In genomic region chr2:59612733-59613473, GRCm38 (mm10) we compare ENCODE assay signal across 8 mouse cellular contexts. TPM values are rescaled to one million over a fixed set of nuclear protein-coding genes. Genes with fewer than 3 reads are reported as not detected.
DNase-seq lines count a peak whose midpoint lies in the region; ATAC-seq and TF ChIP-seq lines count a peak whose summit lies in the region.

No protein-coding gene starts in this region.

- H3K27ac ChIP-seq in embryonic facial prominence, embryonic 11.5 days (replicated peaks; ENCODE audit: low read depth, low read length) = peak overlapping the region; percentile 97
- peak overlapping the region; percentile 95 for H3K27ac ChIP-seq in stomach, postnatal 0 days (replicated peaks)

- peak; percentile 31 for ATAC-seq in CD4-positive, CD25-positive, alpha-beta regulatory T cell, adult 4 months
- no peak for ATAC-seq in embryonic facial prominence, embryonic 11.5 days (replicated peaks; ENCODE audit: insufficient number of reproducible peaks, low FRiP score, low TSS enrichment, low read depth)
- ATAC-seq in megakaryocyte, adult 5-6 weeks (ENCODE audit: poor library complexity, severe bottlenecking) = peak; percentile 34; the same call in 1 of the 2 replicates
- peak; percentile 13; the same call in 1 of the 2 replicates for ATAC-seq in stomach, postnatal 0 days (ENCODE audit: low FRiP score, low TSS enrichment)

- H3K9me3 ChIP-seq in embryonic facial prominence, embryonic 11.5 days (replicated peaks; ENCODE audit: control insufficient read depth, low read length) = no peaks in the 10 kb centered on the region
- H3K9me3 ChIP-seq in stomach, postnatal 0 days (ENCODE audit: control insufficient read depth, low read length) = no peaks in the 10 kb centered on the region

- H3K36me3 ChIP-seq in embryonic facial prominence, embryonic 11.5 days (replicated peaks; ENCODE audit: control insufficient read depth, insufficient read depth, low read depth, low read length) = no peaks in the 10 kb centered on the region
- no peaks in the 10 kb centered on the region for H3K36me3 ChIP-seq in stomach, postnatal 0 days (ENCODE audit: control insufficient read depth, insufficient read depth, low read length)

- H3K4me2 ChIP-seq in embryonic facial prominence, embryonic 11.5 days (ENCODE audit: low read depth, low read length) = peak overlapping the region; percentile 90
- peak overlapping the region; percentile 90 for H3K4me2 ChIP-seq in stomach, postnatal 0 days (replicated peaks; ENCODE audit: low read depth)

- intact Hi-C loops in heart, postnatal 25 days (cut with DNase I) = loop anchor here (2.0 to 5.0 kb wide), 3 partner anchors 34 to 132 kb away; no protein-coding TSS in a partner anchor

- 0 out of 2 replicates have a peak, but pooled peaks have one; percentile 7 for TF ChIP-seq CTCF in stomach, postnatal 0 days (IDR thresholded peaks at IDR 0.05; ENCODE audit: low read depth)

- H3K9ac ChIP-seq in embryonic facial prominence, embryonic 11.5 days (replicated peaks; ENCODE audit: low read length) = peak overlapping the region; percentile 95
- H3K9ac ChIP-seq in stomach, postnatal 0 days (ENCODE audit: low read length) = peak overlapping the region; percentile 96

- under 1% methylated on average over 33 of the region's 33 CpGs for WGBS in embryonic facial prominence, embryonic 11.5 days
- under 1% methylated on average over 33 of the region's 33 CpGs for WGBS in stomach, postnatal 0 days

- TF ChIP-seq EP300 in stomach, postnatal 0 days (optimal IDR thresholded peaks at IDR 0.05) = no peak

- peaks cover 3% of the 10 kb centered on the region; the same call in 1 of the 2 replicates for H3K4me1 ChIP-seq in embryonic facial prominence, embryonic 11.5 days (ENCODE audit: control insufficient read depth, insufficient read depth, low read length)
- peaks cover 4% of the 10 kb centered on the region for H3K4me1 ChIP-seq in stomach, postnatal 0 days (replicated peaks; ENCODE audit: control insufficient read depth, insufficient read depth)

- peak; percentile 34 for DNase-seq in ZHBTc4 (ENCODE audit: low read depth, low spot score)
- peak; percentile 50 for DNase-seq in embryonic facial prominence, embryonic 11.5 days (ENCODE audit: low spot score)
- peak; percentile 19 for DNase-seq in heart, postnatal 25 days (ENCODE audit: low spot score)
- peak; percentile 61 to 72 for DNase-seq in kidney, postnatal 4 days
- DNase-seq in stomach, postnatal 0 days (ENCODE audit: low spot score) = peak; percentile 65
- no peak for DNase-seq in layer of hippocampus, postnatal 25 days (ENCODE audit: extremely low spot score in 1 of 2, low spot score in 1 of 2)

- peak overlapping the region; percentile 96 for H3K4me3 ChIP-seq in embryonic facial prominence, embryonic 11.5 days (ENCODE audit: low read depth, low read length)
- peak overlapping the region; percentile 95 for H3K4me3 ChIP-seq in stomach, postnatal 0 days (ENCODE audit: low read depth, low read length)

- H3K27me3 ChIP-seq in embryonic facial prominence, embryonic 11.5 days (ENCODE audit: control insufficient read depth, insufficient read depth, low read length) = no peaks in the 10 kb centered on the region
- no peaks in the 10 kb centered on the region for H3K27me3 ChIP-seq in stomach, postnatal 0 days (ENCODE audit: control insufficient read depth, insufficient read depth, low read length)

RNA-seq across cellular contexts. Expression of gene Tanc1, which starts 1.1 kb away (rescaled TPM):
- polyA plus RNA-seq in CD4-positive, CD25-positive, alpha-beta regulatory T cell, adult 4 months (2017; shearing (Covaris generic)) = 10 to 100 TPM; 13.7 to 15.2 TPM
- polyA plus RNA-seq in embryonic facial prominence, embryonic 11.5 days (2014; fragmentation: Nextera tagmentation; extraction: Ambion mirVana) = 20.6 and 22.7 TPM in 2 replicates
- total RNA-seq in heart, postnatal 25 days (2021) = 10 to 100 TPM; 27.1 to 29.3 TPM
- total RNA-seq in megakaryocyte, adult 5-6 weeks (2015) = 1.2 and 1.7 TPM in 2 replicates
- total RNA-seq in megakaryocyte, adult 5-6 weeks (2017) = 1.7 and 5.7 TPM in 2 replicates
- 13.4 and 15.7 TPM in 2 replicates for polyA plus RNA-seq in stomach, postnatal 0 days (2015; fragmentation: Nextera tagmentation; extraction: Ambion mirVana)
- 100 to 1,000 TPM in 1 of 2 experiments, 10 to 100 TPM in 1; 93.6 to 107 TPM for total RNA-seq in layer of hippocampus, postnatal 25 days (2021)

Comparison
In these comparisons a context has a peak if more than half of its experiments do, and no peak if none do; other contexts are left out.
1. DNase-seq: peak in ZHBTc4 (single experiment), embryonic facial prominence, embryonic 11.5 days (single experiment), heart, postnatal 25 days (single experiment), kidney, postnatal 4 days (2 of 2) and stomach, postnatal 0 days (single experiment); none in layer of hippocampus, postnatal 25 days (0 of 2).
2. RNA of gene Tanc1, which starts 1.1 kb away (total RNA-seq): 93.6 to 107 TPM in layer of hippocampus, postnatal 25 days and 27.1 to 29.3 TPM in heart, postnatal 25 days; 1.2 to 5.7 TPM in megakaryocyte, adult 5-6 weeks; every median in the first group is over 4 times any median in the second.